Mouse (Mus musculus) right cerebral cortex, postnatal 4 days (tissue): Measurements from ENCODE around the gene Ltbr.
"Not testable (repeated sequence)": the region's sequence is repeated elsewhere in the genome, so short reads cannot be mapped to it uniquely, and the experiment has no call there.

ENCODE experiments used
- DNase-seq: peaks from one replicate; pipeline ENCODE4 v3.0.0-alpha.2; 2022

Ltbr gene

GRCm38 (mm10) chr6:125308921-125309320 lies 4.8 kb downstream of the Ltbr start:
- no peak for DNase-seq

GRCm38 (mm10) chr6:125307091-125307490 lies 6.6 kb downstream of the Ltbr start:
- DNase-seq = no peak

GRCm38 (mm10) chr6:125305465-125305864 lies 8.2 kb downstream of the Ltbr start:
- no peak for DNase-seq

GRCm38 (mm10) chr6:125304408-125304807 lies 9.3 kb downstream of the Ltbr start:
- not testable (repeated sequence) for DNase-seq

GRCm38 (mm10) chr6:125303242-125303641 lies 10.4 kb downstream of the Ltbr start:
- no peak for DNase-seq

GRCm38 (mm10) chr6:125302231-125302982 lies 11.3 kb downstream of the Ltbr start:
- no peak for DNase-seq

- no peak for DNase-seq
Measured at GRCm38 (mm10) chr6:125300982-125301381, 12.7 kb downstream of the Ltbr start.

GRCm38 (mm10) chr6:125297149-125297820 lies 16.4 kb downstream of the Ltbr start:
- no peak for DNase-seq

- no peak for DNase-seq
Measured at GRCm38 (mm10) chr6:125294049-125294448, 19.6 kb downstream of the Ltbr start.

- no peak for DNase-seq
Measured at GRCm38 (mm10) chr6:125292256-125292655, 21.4 kb downstream of the Ltbr start.

GRCm38 (mm10) chr6:125291329-125291728 lies 22.4 kb downstream of the Ltbr start:
- DNase-seq = no peak

GRCm38 (mm10) chr6:125288730-125289129 lies 25.0 kb downstream of the Ltbr start:
- DNase-seq = no peak

- DNase-seq = no peak
Measured at GRCm38 (mm10) chr6:125286944-125287343, 26.7 kb downstream of the Ltbr start.

GRCm38 (mm10) chr6:125285890-125286289 lies 27.8 kb downstream of the Ltbr start, which contains the start of gene Tuba3a:
Gene Tuba3a (minus strand): TSS chr6:125286042.
- DNase-seq = no peak

- no peak for DNase-seq
Measured at GRCm38 (mm10) chr6:125284751-125285150, 28.9 kb downstream of the Ltbr start.

GRCm38 (mm10) chr6:125284250-125284649 lies 29.4 kb downstream of the Ltbr start:
- DNase-seq = no peak

GRCm38 (mm10) chr6:125282721-125283120 lies 31.0 kb downstream of the Ltbr start:
- DNase-seq = not testable (repeated sequence)

GRCm38 (mm10) chr6:125279729-125280128 lies 34.0 kb downstream of the Ltbr start:
- no peak for DNase-seq

GRCm38 (mm10) chr6:125274841-125275563 lies 38.7 kb downstream of the Ltbr start:
- DNase-seq = peak; percentile 40

GRCm38 (mm10) chr6:125272228-125272785 lies 41.4 kb downstream of the Ltbr start:
- no peak for DNase-seq

- peak; percentile 90 for DNase-seq
Measured at GRCm38 (mm10) chr6:125271455-125272227, 42.0 kb downstream of the Ltbr start.

GRCm38 (mm10) chr6:125268799-125269198 lies 44.9 kb downstream of the Ltbr start:
- no peak for DNase-seq
